Mouse (Mus musculus) heart, adult 9 months (tissue): ENCODE data around the gene Gm32742.
A peak's percentile ranks its signal among the peaks of the same experiment; 100 is the strongest.
"Not testable (repeated sequence)": the region's sequence is repeated elsewhere in the genome, so short reads cannot be mapped to it uniquely, and the experiment has no call there.

Source experiments
- DNase-seq, 2 experiments: peaks; one replicate each; pipeline ENCODE4 v3.0.0; 2022; ENCODE audit warnings: low spot score in 2 of 2

Gm32742 gene

DNA sequence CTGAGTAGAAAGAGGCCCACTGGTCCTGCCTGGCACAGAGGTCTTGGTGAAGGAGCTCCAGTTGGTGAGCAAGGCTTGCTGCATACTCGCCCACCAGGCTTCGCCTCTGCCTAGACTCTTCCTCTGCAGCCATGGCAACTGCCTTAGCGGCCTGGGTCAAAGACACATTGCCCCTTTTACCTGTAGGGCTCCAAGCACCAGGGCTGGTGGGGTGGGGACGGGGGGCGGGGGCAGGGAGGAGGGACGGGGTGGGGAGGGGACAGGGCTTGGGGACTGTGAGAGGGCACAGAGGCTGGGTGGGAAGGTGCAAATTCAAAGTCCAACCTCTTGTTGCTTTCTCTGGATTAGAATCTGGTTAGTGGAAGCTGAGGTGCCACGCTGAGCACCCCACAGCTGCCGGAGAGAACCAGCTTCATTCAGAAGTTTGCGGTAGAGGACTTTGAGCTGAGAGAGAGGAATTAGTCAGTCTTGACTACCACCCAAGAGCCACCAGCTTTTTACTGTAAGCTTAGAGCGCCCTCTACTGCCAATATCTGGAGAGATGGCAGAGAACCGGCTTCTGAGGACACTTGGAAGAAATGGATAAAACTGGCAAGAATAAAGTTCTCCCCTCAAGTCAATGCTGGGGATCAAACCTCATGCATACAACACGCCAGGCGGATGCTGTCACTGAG, 13.1 kb downstream of the Gm32742 start:
- DNase-seq: peak; percentile 16 to 38

DNA sequence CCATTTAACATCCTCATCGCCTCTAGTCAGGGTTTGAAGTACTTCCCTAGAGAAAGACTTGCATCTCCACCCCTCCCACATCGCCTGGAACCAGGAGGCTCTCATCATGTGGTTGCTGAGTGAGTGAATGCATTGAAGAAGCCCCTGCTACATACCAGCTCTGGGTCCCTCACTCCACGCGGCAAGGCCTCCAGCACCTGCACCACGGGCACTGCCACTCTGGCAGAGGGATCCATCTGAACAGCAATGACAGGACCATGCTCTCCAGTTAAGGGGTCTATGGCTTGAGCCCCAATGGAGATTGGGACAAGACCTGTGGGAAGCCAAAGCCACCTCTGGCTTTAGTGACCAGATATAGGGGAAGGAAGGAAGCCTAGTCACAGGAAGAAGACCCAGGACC, 18.0 kb downstream of the Gm32742 start:
- no peak for DNase-seq

DNA sequence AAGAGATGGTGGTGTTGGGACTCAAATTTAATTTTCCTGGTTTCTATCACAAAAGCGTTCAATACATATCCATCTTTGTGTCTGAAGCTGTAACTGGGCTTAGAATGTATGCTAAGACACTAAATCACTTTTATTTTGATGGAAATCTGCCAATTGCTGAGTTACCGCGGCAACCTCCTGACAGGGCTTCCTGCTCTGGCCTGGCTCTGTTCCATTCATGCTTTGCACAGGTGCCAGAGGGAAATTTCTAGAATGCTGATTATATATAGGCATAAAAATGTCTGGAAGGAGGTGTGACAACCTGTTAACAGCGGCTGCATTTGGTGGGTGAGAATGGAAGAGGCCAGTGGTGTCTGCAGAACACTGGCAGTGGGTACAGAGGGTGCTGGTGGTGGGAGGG, 18.8 kb downstream of the Gm32742 start:
- no peak for DNase-seq

DNA sequence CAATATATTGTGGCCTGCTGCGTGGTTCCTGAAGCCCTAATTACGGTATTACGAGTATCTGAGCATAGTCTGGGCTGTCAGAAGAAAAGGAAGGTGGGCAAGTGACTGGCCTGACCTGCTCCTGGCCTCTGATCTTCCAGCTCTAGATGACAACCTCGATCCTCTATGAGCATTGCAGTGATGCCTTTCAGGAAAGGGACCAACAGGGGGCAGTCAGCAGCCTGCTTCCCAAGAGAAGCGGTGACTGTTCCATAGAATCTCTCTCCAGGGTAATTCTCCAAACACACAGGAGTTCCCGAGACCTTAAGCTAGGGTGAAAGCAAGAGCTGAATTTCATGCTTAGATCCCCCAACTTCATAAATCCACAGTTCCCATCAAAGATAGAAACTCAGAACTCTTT, 21.1 kb downstream of the Gm32742 start:
- no peak for DNase-seq

DNA sequence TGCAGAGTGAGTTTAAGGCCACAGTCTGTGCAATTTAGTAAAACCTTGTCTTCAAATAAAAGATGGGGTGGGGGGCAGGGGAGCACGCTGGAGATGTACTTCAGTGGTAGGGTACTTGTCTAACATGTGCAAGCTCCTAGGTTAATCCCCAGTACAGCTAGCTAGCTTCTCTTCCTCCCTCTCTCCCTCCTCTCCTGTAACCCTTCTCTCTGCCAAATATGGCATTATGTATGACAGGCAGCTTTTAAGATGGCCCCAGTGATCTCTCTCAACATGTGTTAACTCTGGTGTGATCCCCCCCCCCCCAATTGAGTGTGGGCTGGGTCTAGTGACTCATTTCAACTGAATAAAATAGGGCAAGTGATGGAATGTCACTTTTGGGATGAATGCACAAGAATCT, 21.9 kb downstream of the Gm32742 start:
- DNase-seq: no peak

DNA sequence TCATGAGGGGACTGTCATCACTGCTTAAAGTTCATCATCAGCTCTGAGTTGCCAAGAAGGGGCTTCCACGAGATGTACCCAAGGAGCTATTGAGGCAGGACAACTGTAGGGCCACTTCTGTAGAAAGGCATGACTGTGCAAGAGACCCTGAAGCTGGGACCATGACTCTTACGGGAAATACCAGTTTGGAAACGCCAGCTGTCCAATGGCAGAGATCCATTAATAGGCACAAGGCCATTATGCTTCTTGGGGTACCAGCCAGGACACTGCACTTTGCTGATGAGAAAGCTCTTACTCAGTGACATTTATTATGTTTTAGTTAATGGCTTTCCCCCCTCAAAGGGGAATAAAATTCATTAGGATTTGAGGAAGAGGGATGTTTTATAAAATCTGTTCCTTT, 24.6 kb downstream of the Gm32742 start:
- no peak for DNase-seq

DNA sequence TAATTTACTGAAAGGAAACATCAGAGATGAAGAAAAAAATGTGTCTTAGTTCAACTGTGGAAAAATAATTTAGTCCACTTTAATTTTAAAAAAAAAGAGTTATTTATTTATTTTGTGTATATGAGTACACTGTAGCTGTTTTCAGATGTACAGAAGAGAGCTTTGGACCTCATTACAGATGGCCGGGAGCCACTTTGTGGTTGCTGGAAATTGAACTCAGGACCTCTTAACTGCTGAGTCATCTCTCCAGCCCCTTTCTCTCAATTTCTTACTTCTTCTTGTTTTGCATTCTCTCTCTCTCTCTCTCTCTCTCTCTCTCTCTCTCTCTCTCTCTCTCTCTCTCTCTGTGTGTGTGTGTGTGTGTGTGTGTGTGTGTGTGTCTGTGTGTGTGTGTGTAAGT, 25.9 kb downstream of the Gm32742 start:
- not testable (repeated sequence) for DNase-seq

DNA sequence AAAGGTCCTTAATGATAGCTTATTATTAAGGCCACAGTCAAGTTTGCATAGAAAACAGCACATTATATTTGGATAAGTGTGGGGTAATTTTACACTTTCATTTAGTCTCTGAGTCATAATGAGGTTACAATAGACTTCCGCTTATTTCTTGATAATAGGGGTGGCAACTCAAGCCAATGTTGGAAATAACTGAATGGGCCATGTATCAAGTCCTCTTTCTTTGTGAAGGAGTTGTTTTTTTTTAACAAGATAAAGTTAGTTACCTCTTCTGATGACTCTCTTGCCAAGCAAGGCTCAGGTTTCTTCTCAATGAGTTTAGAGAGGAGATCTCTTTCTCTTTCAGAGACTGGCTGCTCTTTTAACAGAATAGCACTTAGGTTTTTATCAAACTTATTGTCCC, 27.0 kb downstream of the Gm32742 start:
- DNase-seq: no peak

DNA sequence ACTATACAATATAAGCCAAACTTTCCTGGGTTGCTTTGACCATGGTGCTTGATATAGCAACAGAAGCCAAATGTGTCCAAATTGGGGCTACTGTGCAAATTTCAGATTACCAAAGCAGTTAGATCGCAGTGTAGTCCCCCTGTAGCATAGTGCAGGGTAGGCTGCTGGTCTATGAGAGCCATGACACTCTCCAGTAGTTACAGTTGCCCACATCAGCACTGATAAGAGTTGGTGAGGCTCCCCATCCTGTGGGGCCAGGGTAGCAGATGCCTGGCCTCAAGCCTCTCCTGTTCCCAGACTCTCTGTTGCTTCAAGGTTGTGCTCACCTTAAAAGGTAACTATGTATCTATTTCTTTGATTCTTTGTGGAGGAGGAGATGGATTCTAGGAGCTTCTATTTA, 27.5 kb downstream of the Gm32742 start:
- no peak for DNase-seq

DNA sequence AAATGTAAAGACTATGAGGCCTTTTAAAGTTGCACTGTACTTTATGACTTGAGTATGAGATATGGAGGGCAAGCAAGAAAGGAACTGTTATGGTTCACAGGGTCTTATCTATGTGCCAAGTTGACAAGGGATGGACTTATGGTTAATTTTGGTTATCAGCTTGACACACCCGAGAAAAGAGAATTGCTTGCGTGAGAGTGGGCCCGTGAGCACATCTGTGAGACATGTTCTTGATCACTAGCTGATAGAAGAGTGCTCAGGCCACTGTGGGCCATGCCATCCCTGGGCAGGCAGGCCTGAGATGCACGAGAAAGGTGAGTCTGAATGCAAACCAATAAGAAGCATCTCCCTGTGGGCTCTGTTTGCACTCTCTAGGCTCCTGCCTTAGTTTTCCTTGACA, 27.9 kb downstream of the Gm32742 start:
- no peak for DNase-seq

DNA sequence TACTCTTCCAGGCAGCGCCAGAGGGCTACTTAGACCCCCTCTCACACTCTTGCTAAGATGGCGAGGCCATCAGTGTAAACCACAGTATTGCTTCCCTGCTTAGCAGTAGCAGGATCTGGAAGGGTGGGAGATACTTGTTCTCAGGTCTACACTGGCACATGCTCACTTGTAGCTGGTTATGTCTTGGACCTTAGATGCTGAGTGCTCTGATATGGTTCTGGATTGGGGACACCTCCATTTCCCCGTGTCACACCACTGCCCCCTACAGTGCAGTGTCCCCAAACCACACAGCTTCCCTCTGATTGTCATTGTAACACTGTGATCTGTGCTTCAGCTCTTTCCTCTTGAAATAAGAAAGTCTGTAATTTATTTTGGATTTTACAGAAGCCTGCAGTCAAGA, 28.3 kb downstream of the Gm32742 start:
- peak in 1 of 2 experiments; percentile 5 for DNase-seq

DNA sequence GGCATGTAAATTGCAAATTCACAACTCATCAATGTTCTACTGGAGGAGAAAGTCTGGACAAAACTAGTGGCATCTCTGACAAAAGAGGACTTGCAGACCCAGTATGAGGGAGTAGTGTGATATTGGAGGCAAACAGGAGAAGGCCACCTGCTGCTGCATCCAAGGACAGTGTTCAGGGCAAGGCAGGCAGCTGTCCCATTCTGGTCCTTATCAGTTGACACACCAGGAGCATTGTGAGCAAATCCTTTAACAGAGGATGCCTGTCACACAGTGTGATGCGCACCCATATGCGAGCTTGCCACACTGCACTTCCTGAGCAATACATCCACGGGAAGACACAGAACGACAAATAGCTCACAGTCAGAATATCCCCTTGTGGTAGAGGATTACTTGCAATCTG, 50.5 kb downstream of the Gm32742 start:
- no peak for DNase-seq

DNA sequence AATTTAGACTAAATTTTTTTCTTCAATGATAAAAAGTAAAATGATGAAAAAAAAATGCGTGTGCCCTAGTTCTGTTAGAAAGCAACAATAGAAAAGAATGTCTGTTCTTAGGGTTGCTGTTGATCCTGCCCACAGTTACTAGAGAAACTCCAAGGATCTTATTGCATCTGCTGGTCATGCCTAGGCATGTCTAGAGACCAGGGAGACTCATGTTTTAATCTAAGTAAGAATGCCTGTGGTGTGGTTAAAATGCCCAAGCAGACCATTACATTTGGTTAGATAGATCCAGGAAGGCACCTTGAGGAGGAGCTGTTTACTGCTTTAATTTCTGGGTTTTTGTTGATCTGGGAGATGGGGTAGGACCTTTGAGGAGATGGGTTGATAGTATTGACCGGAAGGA, 59.6 kb downstream of the Gm32742 start:
- DNase-seq: no peak

DNA sequence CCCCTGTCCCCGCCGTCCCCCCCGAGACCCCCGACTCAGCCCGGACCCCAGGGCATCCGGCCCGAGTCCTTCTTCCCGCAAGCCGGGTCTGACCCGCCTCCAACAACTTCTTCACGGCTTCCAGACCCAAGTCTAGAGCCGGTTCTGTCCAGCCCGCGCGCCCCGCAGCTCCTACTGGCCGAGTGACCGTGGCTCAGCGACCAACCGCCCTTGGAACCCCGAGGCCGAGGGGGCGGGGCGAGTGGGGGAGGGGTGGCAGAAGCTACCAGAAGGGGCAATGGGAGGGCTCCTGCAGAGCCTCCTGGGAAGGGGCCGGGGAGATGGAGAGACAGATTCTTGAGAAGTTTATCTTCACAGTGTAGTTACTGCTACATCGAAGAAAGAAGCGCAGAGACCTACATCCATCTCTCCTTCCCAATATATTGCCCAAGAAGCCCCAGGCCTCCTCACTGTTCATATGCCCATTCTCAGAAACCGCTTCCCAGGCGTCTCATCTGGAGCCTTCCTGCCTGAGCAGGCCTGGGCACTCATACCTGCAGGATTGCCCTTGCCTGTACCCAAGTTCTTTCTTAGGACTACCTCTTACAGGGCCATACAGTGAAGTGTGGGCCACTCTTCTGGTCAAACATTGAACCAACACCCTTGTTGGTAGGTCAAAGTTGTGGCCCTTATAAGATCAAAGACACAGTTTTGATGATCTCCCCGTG, 61.4 kb downstream of the Gm32742 start:
- DNase-seq: peak in 1 of 2 experiments; percentile 5

DNA sequence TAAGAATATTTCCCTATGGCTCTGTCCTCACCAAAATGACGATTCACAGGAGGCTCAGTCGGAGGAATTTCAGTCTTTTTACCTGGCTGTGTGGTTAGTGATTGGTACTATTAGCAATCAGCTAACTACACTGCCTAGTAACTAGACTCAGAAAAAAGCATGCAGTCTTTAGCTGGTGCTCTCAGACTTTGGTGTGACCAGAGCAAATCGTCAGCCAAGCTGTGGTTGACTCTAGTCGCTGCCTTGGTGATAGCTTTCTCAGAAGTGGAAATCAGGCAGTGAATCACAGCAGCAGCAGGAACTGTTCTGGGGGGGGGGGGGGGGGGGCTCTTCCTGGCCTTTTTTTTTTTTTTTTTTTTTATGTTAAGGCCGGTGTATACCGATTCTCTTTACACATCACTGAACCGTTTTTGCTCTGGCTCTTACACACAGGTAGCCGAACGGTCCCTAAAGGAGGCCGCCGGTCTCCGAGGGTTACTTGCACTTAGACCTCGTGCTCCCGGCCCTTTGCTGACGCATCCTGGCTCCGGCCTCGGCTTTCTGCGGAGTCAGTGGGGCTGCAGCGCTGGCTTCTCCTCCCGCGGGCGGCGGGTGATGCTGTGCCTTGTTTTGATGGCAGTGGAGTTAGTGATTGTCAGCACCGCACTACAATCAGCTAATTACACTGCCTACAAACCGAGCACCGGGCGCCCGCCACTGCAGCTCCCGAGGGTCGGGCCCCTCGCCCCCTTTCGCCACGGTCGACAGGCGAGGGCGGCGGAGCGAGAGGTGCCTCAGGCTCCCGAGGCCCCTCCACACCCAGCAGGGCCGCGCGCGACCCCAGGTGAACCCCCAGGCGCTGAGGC, 62.1 kb downstream of the Gm32742 start:
- DNase-seq: peak; percentile 11 to 26

DNA sequence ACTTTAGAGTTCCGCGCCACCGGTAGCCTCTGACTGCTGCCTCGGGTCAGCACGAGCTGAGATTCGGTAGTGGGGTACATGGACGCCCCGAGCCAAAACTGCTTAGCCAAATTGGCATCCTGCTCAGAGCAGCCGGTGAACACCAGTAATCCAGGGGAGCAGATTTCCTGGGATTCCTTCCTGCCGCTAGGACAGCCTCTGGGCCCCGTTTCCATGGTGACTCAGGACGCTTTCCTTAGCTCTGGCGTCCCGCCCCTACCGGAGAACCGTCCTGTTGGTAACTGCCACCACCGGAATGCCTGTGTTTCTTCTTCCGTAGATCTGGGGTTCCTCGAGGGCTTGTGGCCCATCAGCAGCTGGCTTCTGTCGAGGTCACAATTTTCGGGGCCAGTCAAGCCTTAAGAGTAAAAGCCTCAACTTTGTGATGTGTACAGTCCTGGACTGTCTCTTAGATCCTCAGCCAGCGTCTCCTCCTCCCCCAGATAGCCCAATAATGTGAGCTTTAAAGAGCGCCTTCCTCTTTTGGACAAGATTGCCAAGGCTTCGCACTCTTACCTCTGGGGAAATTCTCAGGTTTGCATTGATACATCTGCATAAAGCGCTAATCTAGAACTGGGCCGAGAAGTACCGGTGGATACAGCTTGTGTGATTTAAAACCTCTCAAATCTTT, 63.4 kb downstream of the Gm32742 start, which contains the start of gene 4833427G06Rik:
Gene 4833427G06Rik (minus strand): TSS at position 323 of the 670 bp plus-strand sequence.
- DNase-seq: peak; percentile 8 to 20

DNA sequence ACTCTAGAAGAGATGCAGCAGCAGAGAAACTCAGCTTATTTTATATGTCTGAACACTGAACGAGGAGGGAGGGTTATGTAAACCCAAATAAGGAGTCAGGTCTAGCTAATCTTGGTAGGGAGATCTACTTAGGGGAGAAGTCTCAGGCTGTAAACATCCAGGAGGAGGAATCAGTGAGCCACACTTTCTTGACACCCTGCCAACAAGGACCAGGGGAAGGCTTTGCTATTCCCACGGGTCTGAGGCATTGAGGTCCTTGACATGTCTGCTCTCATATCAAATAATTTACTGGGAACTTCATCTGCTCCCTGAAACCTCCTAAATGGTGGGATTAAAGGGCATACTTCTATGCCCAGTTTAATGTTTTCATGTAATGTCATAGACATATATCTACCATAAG, 69.0 kb downstream of the Gm32742 start:
- DNase-seq: no peak

DNA sequence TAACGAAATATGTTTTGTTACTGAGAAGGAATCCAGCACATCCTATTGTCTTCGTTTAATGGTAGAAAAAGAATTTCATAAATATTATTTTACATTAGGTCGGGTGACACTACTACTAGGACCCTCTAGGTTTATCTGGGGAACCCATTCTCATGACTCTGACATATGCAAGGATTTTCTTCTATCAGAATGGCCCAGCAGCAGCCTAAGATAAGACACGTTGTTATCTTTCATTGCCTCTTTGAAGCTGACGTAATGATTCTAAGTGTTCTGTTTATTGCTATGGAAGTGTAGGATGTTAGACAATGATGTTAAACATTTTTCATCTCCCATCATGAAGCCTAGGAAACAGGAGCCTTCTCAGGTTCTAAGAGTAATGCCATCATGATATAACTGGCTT, 71.6 kb downstream of the Gm32742 start:
- no peak for DNase-seq

DNA sequence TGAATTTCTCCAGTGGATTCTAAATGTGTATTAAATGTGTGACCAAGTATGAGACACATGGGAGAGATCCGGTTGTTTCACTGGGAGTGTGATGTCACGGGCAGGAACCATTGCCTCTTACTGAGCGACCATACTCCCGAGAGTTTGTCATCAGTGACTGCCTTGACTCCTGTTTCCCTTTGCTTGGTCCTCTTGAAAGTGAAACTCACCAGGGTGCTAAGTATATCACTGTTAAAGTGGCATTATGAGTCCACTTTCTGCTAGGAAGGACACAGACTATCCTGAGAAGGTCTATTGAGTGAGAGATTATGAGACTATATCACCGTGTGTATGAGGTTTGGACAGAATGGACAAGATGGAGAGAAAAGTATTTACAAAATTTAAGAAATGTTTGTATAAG, 83.7 kb downstream of the Gm32742 start:
- no peak for DNase-seq
